Mouse (Mus musculus) liver, adult 2 months (tissue): Measurements from ENCODE around the gene Cyp2d11. TPM values are rescaled to one million over a fixed set of nuclear protein-coding genes. Genes with fewer than 3 reads are reported as not detected.

Source experiments
- DNase-seq: peaks from one replicate; pipeline ENCODE4 v3.0.0-alpha.2; 2011; ENCODE audit warnings: low read depth, low spot score; ENCODE audit errors: extremely low read depth
- H3K27ac ChIP-seq: fragments of 200-500 bp; replicated peaks from 2 replicates; pipeline ENCODE4 v1.5.1; 2012; ENCODE audit warnings: low read depth, mild to moderate bottlenecking, control low read depth, inconsistent platforms, low read length; ENCODE audit not compliant: insufficient read depth
- H3K27me3 ChIP-seq: fragments of 200-500 bp; 2 replicates; pipeline ENCODE4 v1.6.1; 2012; ENCODE audit warnings: mild to moderate bottlenecking, moderate library complexity, low read length, inconsistent platforms; ENCODE audit not compliant: control insufficient read depth, insufficient read depth
- H3K36me3 ChIP-seq: fragments of 200-500 bp; 2 replicates; pipeline ENCODE4 v1.6.1; 2012; ENCODE audit warnings: low read length, inconsistent platforms; ENCODE audit not compliant: control insufficient read depth, insufficient read depth
- H3K4me1 ChIP-seq: fragments of 200-500 bp; 2 replicates; pipeline ENCODE4 v1.6.1; 2011; ENCODE audit warnings: low read length; ENCODE audit not compliant: control insufficient read depth, insufficient read depth
- H3K4me3 ChIP-seq: fragments of 200-500 bp; 2 replicates; pipeline ENCODE4 v1.5.1; 2011; ENCODE audit warnings: low read depth, mild to moderate bottlenecking, control low read depth, low read length, moderate library complexity; ENCODE audit not compliant: insufficient read depth
- H3K79me2 ChIP-seq: fragments of 200-500 bp; 2 replicates; pipeline ENCODE4 v1.6.1; 2012; ENCODE audit warnings: inconsistent platforms, mild to moderate bottlenecking, low read length, moderate library complexity; ENCODE audit not compliant: control insufficient read depth, insufficient read depth
- H3K9ac ChIP-seq: fragments of 200-500 bp; 2 replicates; pipeline ENCODE4 v1.6.1; 2012; ENCODE audit warnings: low read depth, mild to moderate bottlenecking, control low read depth, inconsistent platforms, low read length
- CTCF ChIP-seq: fragments of 200-500 bp; IDR thresholded peaks from 2 replicates; pipeline ENCODE4 v1.5.1; 2011; ENCODE audit warnings: low read depth, low read length, control low read depth
- POLR2A ChIP-seq: fragments of 200-500 bp; IDR thresholded peaks from 2 replicates; pipeline ENCODE4 v1.6.1; 2011; ENCODE audit warnings: low read length, control low read depth; ENCODE audit not compliant: insufficient read depth; ENCODE audit errors: extremely low read depth
- WGBS: fragments of 180-500 bp; shearing (Covaris S2); methylation state at CpG from one replicate; pipeline ENCODE4 v1.1.7; 2018; 5-methylcytosine and 5-hydroxymethylcytosine counted together
- polyA plus RNA-seq: library from polyadenylated mRNA; depleted of rRNA; stranded (reverse); fragments of >200 nt; gene quantifications from 2 replicates; pipeline ENCODE4 v1.2.3, GENCODE M21; 2012
- total RNA-seq: library from RNA; depleted of rRNA; stranded (reverse); fragments of >200 nt; gene quantifications from 2 replicates; pipeline ENCODE4 v1.2.3, GENCODE M21; 2014

Gene Cyp2d11
- total and polyA plus RNA-seq, 2 experiments, result 0.46 to 0.91 TPM

DNA sequence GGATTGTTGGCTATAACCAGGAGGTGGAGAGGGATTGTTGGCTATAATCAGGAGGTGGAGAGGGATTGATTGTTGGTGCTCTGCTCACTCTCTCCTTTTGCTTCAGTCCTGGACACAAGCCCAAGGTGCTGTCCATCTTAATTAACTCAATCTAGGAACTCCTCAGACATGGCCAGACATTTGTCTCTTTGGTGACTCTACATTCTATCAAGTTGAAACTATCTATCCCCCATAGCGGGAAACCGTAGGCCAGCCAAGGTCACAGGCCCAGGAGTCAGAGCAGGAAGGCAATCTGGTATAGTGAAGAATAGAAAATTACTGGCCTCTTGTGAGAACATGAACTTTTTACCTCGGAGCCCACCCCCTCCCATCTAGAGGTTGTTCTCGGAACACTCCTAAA is 31.6 kb downstream of the Cyp2d11 start:
- H3K27ac ChIP-seq, result peak overlapping the region; percentile 98
- no peak overlapping the region for H3K4me3 ChIP-seq
- H3K27me3 ChIP-seq, result no peaks in the 10 kb centered on the region
- H3K79me2 ChIP-seq, result no peaks in the 10 kb centered on the region
- peak overlapping the region; percentile 27; the same call in 1 of the 2 replicates for H3K9ac ChIP-seq
- TF ChIP-seq CTCF (no peak), POLR2A (no peak)
- 71% methylated on average over 4 of the region's 4 CpGs for WGBS
- peak; percentile 60 for DNase-seq
- H3K36me3 ChIP-seq, result no peaks in the 10 kb centered on the region
- peaks cover 17% of the 10 kb centered on the region for H3K4me1 ChIP-seq

DNA sequence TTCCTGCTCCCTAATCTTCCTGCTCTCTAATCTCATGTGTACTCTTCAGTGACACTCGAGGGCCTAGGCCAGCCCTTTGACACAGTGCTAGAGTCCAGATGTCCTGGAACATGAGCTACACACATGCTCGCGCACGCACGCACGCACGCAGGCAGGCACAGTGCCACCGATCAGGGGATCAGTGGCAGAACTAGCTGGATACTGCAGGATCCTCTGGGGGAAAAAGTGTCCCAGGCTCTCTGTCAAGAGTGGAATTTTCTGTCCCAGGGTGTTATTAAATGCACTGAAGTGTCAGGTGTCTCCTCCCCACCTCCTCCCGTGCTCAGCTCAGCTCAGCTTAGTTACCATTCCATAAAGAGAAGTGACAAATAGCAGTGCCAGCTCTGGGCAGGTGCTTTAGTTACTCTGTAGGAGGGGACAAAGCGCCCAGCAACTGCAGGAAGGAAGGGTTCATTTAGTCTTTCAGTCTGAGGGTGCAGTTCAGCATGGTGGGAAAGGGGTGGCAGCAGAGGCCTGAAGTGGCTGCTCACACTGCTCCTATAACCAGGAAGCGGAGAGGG is 32.3 kb downstream of the Cyp2d11 start:
- WGBS, result 8% methylated on average over 11 of the region's 11 CpGs

DNA sequence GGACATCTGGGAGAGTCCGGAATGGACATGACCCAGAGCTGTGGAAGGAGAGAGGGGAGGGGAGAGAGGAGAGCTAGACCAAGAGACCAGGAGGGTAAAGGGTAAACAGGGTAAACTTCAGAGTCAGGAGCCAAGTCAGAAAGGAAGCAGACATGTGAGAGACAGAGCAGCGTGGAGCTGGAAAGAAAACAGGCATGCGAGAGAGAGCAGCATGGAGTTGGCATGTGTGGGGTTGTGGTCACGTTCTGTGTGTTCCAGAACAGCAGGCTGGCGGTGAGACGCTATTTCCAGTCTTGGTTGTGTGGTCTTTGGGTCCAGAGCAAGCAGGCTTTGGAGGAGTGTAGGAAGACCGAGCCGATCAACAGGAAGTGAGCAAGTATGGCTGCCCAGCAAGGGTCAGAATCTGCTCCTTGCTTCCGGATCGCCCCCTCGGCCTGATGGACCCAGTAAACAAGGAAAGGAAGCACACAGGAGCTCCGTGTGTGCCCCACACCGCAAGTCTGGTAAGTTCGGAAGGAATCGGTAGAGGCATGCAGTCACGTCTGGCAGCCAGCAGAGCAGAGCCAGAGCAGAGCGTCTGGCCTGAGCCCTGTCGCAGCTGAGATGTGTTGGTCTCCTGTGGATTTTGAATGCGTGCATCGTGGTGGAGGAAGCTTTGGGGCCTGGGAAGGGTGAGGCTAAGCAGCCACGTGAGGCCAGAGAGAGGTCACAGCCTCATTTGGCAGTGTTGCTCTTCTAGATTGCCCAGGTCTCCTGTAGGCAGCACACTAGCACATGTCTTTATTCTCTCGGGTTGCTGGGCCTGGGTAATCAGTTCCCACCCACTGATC is 35.2 kb downstream of the Cyp2d11 start:
- H3K9ac ChIP-seq, result peak overlapping the region; percentile 48
- H3K36me3 ChIP-seq, result no peaks in the 10 kb centered on the region
- H3K27me3 ChIP-seq, result no peaks in the 10 kb centered on the region
- H3K79me2 ChIP-seq, result peaks cover 4% of the 10 kb centered on the region
- TF ChIP-seq POLR2A (no peak), CTCF (no peak)
- H3K4me3 ChIP-seq, result peak overlapping the region; percentile 37
- peak; percentile 75 for DNase-seq
- 59% methylated on average over 22 of the region's 22 CpGs for WGBS
- peaks cover 17% of the 10 kb centered on the region for H3K4me1 ChIP-seq
- peak overlapping the region; percentile 61 for H3K27ac ChIP-seq

More for the DNA sequence above, 32.3 kb downstream of the Cyp2d11 start:
- Histone ChIP-seq H3K79me2 (no peaks in the 10 kb centered on the region), H3K36me3 (no peaks in the 10 kb centered on the region), H3K27me3 (no peaks in the 10 kb centered on the region), H3K9ac (peak overlapping the region; percentile 68), H3K4me3 (no peak overlapping the region), H3K27ac (peak overlapping the region; percentile 98), H3K4me1 (peaks cover 17% of the 10 kb centered on the region)
- TF ChIP-seq CTCF, result peak; percentile 71
- 0 out of 2 replicates have a peak, but pooled peaks have one; percentile 19 for TF ChIP-seq POLR2A
- DNase-seq, result peak; percentile 93

DNA sequence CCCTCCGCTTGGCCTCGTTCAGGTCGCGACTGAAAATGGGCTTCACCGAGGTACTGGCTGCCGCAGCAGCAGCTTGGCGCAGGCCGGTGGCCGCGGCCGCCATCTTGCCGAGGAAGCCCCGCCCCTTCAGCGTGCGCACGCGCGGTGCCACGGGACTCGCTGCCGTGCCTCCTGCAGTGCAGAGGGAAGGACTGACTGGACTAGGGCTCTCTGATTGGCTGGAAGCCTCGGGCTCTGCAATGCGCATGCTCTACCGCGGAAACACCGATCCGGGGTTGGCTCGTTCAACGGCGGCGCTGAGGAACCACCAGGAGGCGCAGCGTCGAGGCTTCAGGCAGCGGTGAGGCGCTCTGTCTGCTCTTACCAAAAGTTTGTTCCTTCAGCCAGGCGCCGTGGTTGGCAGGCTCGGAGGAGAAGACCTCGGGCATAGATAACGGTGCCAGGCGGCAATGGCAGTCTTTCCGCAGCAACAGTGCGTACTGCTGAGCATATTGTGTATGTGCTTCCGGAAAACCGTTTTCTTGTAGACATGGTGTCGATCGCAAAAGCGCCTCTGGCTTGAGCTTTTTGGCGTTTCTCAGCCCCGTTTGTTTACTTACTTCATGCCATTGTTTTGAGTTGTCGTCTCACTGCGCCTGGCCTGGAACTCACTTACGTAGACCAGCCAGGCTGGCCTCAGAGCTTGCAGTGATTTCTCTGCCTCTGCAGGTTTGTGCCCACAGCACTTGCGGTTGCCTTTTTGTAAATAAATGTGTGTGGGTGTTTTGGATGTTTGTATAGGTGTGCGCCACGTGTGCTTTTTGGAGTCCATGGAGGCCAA is 39.5 kb downstream of the Cyp2d11 start, which contains the start of gene Ndufa6:
Gene Ndufa6 (minus strand): TSS at position 197 of the 820 bp plus-strand sequence.
- H3K79me2 ChIP-seq, result peaks cover 21% of the 10 kb centered on the region
- H3K4me1 ChIP-seq, result peaks cover 22% of the 10 kb centered on the region
- peak within 1 kb of the TSS; percentile 97 for H3K9ac ChIP-seq
- under 1% methylated on average over 57 of the region's 57 CpGs for WGBS
- peak within 1 kb of the TSS; percentile 95 for H3K27ac ChIP-seq
- no peaks in the 10 kb centered on the region for H3K27me3 ChIP-seq
- TF ChIP-seq CTCF (peak; percentile 97), POLR2A (peak; percentile 94)
- H3K36me3 ChIP-seq, result peaks cover 11% of the 10 kb centered on the region
- DNase-seq, result peak; percentile 97
- H3K4me3 ChIP-seq, result peak within 1 kb of the TSS; percentile 90

DNA sequence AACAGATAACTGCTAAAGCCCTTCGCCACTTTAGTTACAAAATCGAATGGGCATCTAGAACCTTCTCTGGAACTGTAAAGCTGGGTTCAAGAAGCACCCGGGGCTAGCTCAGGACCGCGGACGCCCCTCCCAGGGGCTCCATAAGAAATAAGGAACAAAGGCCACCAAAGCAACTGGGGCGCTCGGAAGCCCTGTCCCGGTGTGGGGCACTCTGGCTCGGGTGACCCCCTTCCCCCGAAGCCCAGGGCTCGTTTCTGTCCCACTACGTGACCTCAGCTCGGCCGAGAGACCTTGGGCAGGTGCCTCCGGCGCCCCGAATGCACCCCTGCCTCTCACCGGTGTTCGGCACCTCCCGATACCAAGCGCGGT is 40.1 kb downstream of the Cyp2d11 start:
- Histone ChIP-seq H3K4me1 (peaks cover 20% of the 10 kb centered on the region), H3K9ac (peak overlapping the region; percentile 97), H3K4me3 (peak overlapping the region; percentile 90), H3K27me3 (no peaks in the 10 kb centered on the region), H3K79me2 (peaks cover 21% of the 10 kb centered on the region), H3K27ac (peak overlapping the region; percentile 95), H3K36me3 (peaks cover 14% of the 10 kb centered on the region)
- under 1% methylated on average over 23 of the region's 23 CpGs for whole genome bisulfite sequencing
- no peak for TF ChIP-seq POLR2A
- TF ChIP-seq CTCF, result no peak
- no peak for DNase-seq
